Mouse (Mus musculus) heart, postnatal 0 days (tissue): Measurements from ENCODE around the gene S1pr5.

Source experiments
- CTCF ChIP-seq: IDR thresholded peaks from 2 replicates; pipeline ENCODE4 v1.5.1; 2016; ENCODE audit warnings: antibody characterized with exemption, control low read depth, low read depth
- EP300 ChIP-seq: IDR thresholded peaks from 2 replicates; pipeline ENCODE4 v1.6.1; 2016; ENCODE audit warnings: antibody characterized with exemption, low read depth

DNA sequence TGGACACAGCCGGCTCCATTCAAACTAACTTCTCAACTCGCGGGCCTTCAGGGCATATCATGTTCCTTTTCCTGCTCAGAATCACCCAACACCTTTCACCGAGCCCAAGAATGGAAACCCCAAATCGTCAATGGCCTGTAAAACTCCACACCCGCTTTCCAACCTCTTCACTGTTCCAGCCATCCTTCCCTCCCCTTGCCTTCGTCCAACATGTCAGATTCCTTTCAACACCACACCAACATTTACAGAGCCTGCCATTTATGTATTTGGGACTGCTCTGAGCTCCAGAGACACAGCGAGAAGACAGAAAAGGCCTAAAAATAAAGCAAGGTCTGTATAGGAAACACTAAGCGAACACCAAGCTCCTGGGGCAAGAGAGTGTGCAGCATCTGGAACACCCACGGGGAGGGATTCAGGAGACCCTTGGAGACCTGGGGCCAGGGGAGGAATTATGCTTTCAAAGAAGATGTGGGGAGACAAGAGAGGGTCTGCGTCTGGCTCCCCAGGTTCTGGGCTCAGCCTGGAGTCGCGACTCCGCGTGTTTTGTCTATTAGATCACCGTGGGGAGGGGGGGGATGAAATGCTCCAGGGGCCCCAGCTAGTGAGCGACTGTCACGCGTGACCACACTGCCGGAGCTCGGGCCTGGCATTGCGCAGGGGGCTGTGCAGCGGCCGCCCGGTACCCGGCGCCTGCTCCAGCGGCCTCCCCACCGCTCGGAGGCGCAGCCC lies 10.1 kb downstream of the S1pr5 start:
- no peak for TF ChIP-seq CTCF
- no peak for TF ChIP-seq EP300
